Mouse (Mus musculus) G1E (cell line): Measurements from ENCODE around the gene March6. TPM values are rescaled to one million over a fixed set of nuclear protein-coding genes. Genes with fewer than 3 reads are reported as not detected.

Experiments
- ATAC-seq: 2 replicates; pipeline ENCODE4 v1.8.0; 2016; ENCODE audit warnings: mild to moderate bottlenecking; ENCODE audit not compliant: insufficient number of reproducible peaks, poor library complexity, low FRiP score, severe bottlenecking; ENCODE audit errors: extremely low read depth
- DNase-seq: peaks from one replicate; pipeline ENCODE4 v3.0.0; 2012; ENCODE audit warnings: low spot score
- H3K27me3 ChIP-seq: 2 replicates; pipeline ENCODE4 v1.6.1; 2012; ENCODE audit warnings: mild to moderate bottlenecking, low read length, inconsistent platforms; ENCODE audit not compliant: insufficient read depth
- H3K36me3 ChIP-seq: replicated peaks from 2 replicates; pipeline ENCODE3; 2012; ENCODE audit warnings: mild to moderate bottlenecking, inconsistent platforms
- H3K4me1 ChIP-seq: 2 replicates; pipeline ENCODE4 v1.6.1; 2012; ENCODE audit warnings: low read depth, low read length, inconsistent platforms, mixed read lengths; ENCODE audit not compliant: insufficient read depth
- H3K4me3 ChIP-seq: 2 replicates; pipeline ENCODE4 v1.5.1; 2012; ENCODE audit warnings: low read depth, mild to moderate bottlenecking, inconsistent platforms, low read length, moderate library complexity, mixed read lengths
- H3K9me3 ChIP-seq: replicated peaks from 2 replicates; pipeline ENCODE4 v1.6.1; 2012; ENCODE audit warnings: inconsistent platforms
- CTCF ChIP-seq: IDR thresholded peaks from 2 replicates; pipeline ENCODE4 v1.5.1; 2012; ENCODE audit warnings: low read depth, low read length, inconsistent platforms, mixed read lengths
- GATA1 ChIP-seq: IDR thresholded peaks from 2 replicates; pipeline ENCODE4 v1.6.1; 2012; ENCODE audit warnings: borderline replicate concordance, low read length, inconsistent platforms, mixed read lengths
- GATA2 ChIP-seq: IDR thresholded peaks from 2 replicates; pipeline ENCODE4 v1.6.1; 2012; ENCODE audit warnings: low read depth, low read length, inconsistent platforms, borderline replicate concordance
- POLR2AphosphoS5 ChIP-seq: IDR thresholded peaks from 2 replicates; pipeline ENCODE4 v1.6.1; 2012; ENCODE audit warnings: low read depth, low read length, inconsistent platforms; ENCODE audit not compliant: insufficient replicate concordance
- TAL1 ChIP-seq: conservative IDR thresholded peaks from 2 replicates; pipeline ENCODE4 v1.6.1; 2012; ENCODE audit warnings: low read depth, low read length, inconsistent platforms, mixed read lengths
- polyA plus RNA-seq: library from polyadenylated mRNA; stranded (reverse); fragments of >175 nt; gene quantifications from 2 replicates; pipeline ENCODE4 v1.2.3, GENCODE M21; 2012
- total RNA-seq, 2 experiments: library from RNA; stranded (forward) in 1 of 2; stranded (reverse) in 1 of 2; fragments of 200-1000 nt in 1 of 2; fragments of >200 nt in 1 of 2; fragmentation: Nextera tagmentation in 1 of 2; gene quantifications; 2 replicates each; pipeline ENCODE4 v1.2.3; 2014 to 2017

March6 gene
- total RNA-seq (2014; fragmentation: Nextera tagmentation) (58.9 and 64.9 TPM in 2 replicates), total RNA-seq (2017) (39.7 and 44.3 TPM in 2 replicates), polyA plus RNA-seq (61.1 and 76.3 TPM in 2 replicates)

DNA sequence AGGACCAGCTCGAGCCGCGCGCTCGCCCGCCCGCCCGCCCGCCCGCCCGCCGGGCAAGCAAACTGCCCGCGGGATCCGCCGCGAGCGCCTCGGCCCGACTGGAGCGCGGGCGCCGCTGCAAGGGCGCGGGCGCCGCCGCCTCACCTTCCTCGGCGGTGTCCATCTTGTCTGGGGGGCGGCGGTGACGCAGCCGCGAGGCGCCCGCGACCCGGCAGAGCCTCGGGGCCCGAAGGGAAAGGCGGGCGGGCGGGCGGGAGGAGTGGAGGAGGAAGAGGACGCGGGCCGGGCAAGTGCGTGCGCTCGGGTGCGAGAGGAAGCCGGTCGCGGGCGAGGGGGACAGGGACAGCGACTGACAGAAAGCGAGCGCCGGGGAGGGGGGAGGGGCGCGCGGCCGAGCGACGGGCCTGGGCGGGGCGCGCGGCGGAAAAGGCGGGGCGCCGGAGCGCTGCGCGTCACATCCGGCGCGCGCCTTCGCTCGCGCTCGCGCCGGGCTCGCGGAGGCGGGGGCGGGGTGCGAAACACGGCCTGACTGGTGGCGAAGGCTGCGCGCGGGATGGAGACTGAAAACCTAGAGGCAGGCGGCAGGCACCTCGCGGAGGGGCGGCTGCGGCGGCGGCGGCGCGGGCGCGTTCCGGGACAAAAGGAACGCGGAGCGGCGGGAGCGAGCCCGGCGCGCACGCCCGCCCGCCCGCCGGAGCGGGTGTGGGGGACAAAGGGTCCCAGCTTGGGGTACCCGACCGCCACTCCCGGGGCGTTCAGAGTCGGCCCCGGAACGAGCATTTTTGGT, at the start of gene March6:
TSS of gene March6 (minus strand) at position 395 of the 787 bp plus-strand sequence.
- Histone ChIP-seq H3K4me3 (peak within 1 kb of the TSS; percentile 94), H3K9me3 (no peaks in the 10 kb centered on the region), H3K4me1 (peaks cover 52% of the 10 kb centered on the region), H3K27me3 (no peaks in the 10 kb centered on the region), H3K36me3 (peaks cover 11% of the 10 kb centered on the region)
- ATAC-seq (peak; percentile 16; the same call in 1 of the 2 replicates), DNase-seq (peak; percentile 75)
- TF ChIP-seq POLR2AphosphoS5, result no peak
- TF ChIP-seq GATA2, result no peak
- TF ChIP-seq CTCF, result no peak
- no peak for TF ChIP-seq GATA1
- TF ChIP-seq TAL1, result no peak

DNA sequence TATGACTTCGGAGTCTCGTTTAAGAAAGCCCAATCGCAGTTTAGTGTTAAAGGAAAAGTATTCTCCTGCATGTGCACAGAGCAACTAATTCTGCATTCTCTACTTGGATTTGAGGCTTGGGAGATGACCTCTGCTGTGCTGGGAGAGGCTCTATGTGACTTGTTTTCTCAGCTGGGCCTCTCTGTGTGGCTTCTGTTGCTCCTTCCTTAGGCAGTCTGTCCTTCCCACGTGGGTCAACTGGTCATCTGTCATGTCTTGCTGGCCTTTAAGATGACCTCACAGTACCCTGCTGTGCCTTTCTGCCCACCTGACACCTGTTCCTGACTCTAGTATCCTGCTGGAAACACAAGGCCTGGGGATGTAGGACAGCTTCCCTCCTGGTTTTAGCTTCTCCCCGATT, 45.2 kb upstream of the March6 start:
- Histone ChIP-seq H3K27me3 (peaks cover 3% of the 10 kb centered on the region), H3K9me3 (no peaks in the 10 kb centered on the region), H3K4me3 (no peak overlapping the region), H3K4me1 (peaks cover 3% of the 10 kb centered on the region; the same call in 1 of the 2 replicates), H3K36me3 (no peaks in the 10 kb centered on the region)
- ATAC-seq, result no peak
- DNase-seq, result no peak
- TF ChIP-seq GATA2 (no peak), GATA1 (no peak), CTCF (no peak), TAL1 (no peak), POLR2AphosphoS5 (no peak)

DNA sequence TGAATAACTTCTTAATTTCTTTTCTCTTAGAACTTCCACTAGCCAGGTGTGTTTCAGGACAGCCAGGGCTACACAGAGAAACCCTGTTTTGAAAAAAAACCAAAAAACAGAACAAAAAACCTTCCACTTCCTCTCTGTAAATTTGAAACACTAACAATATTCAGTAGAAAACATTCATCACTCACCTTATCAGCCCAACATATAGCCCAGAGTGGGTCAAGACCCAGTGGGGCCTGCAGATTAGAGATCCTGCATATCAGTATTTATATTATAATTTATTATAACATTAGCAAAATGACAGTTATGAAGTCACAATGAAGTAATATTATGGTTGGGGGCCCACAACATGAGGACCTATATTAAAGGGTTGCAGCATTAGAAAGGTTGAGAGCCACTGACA, 42.8 kb upstream of the March6 start:
- Histone ChIP-seq H3K4me3 (no peak overlapping the region), H3K9me3 (no peaks in the 10 kb centered on the region), H3K4me1 (peaks cover 3% of the 10 kb centered on the region; the same call in 1 of the 2 replicates), H3K27me3 (peaks cover 16% of the 10 kb centered on the region), H3K36me3 (no peaks in the 10 kb centered on the region)
- DNase-seq, result no peak
- TF ChIP-seq CTCF, result no peak
- no peak for TF ChIP-seq TAL1
- no peak for TF ChIP-seq POLR2AphosphoS5
- no peak for ATAC-seq

DNA sequence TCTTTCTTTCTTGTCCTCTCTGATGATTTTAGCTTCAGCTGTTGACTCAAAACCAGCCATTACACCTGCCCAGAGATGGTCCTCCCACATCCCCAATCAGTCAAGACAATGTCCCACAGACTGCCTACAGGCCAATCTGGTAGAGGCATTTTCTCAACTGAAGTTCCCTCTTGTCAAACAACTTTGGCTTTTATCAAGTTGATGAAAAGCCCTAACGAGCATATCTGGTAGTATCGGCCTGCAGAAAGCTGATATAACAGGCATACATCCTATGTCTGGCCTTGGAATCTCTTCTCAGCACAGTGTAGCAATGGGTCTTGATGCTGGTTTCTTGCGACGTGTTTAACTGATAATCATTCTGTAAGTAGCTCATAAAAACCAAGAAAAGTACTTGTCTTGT, 42.4 kb upstream of the March6 start:
- H3K4me3 ChIP-seq, result no peak overlapping the region
- H3K27me3 ChIP-seq, result peaks cover 18% of the 10 kb centered on the region
- peaks cover 3% of the 10 kb centered on the region; the same call in 1 of the 2 replicates for H3K4me1 ChIP-seq
- ATAC-seq, result peak; percentile 69
- TF ChIP-seq CTCF (no peak), TAL1 (no peak), GATA1 (no peak), GATA2 (no peak), POLR2AphosphoS5 (no peak)
- H3K9me3 ChIP-seq, result no peaks in the 10 kb centered on the region
- DNase-seq, result no peak
- no peaks in the 10 kb centered on the region for H3K36me3 ChIP-seq

DNA sequence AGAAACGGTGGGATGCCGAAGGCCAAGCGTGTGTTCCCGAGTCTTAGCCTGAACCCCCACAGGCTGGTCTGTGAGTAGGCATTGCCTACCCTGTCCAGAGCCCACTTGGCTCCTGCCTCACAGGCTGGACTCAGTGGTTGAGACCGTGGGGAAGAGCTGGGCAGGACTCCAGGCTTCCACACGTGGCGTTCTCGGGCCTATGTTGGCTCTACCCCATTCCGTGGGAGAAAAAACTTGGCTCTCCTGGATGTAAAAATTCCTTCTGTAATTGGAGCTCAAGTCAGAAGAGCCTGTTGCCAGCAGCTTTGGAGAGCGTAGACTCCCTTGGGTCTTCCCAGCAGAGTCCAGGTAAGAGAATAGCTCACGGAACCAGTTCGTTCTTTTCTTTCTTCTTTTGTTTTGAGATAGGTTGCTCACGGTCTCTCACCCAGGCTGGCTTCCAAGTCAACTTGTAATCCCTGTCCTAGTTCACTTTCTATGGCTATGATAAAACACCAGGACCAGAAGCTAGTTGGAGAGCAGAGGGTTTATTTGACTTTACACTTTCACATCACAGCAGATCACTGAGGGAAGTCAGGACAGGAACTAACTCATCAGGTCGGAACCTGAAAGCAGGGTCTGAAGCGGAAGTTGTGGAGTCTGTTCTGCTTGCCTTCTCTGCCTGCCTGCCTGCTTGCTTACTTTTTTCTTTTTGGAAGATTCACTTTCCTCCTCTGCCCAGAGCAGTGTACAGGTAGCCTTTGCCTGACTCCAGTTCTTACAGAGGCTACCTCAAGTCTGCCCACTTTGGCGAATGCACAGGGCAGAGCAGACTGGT, 41.3 kb upstream of the March6 start:
- Histone ChIP-seq H3K9me3 (no peaks in the 10 kb centered on the region), H3K4me1 (0 out of 2 replicates have a peak, but pooled peaks cover 5% of the 10 kb centered on the region), H3K27me3 (peaks cover 18% of the 10 kb centered on the region), H3K4me3 (no peak overlapping the region), H3K36me3 (no peaks in the 10 kb centered on the region)
- DNase-seq, result no peak
- ATAC-seq, result no peak
- TF ChIP-seq GATA1 (no peak), CTCF (no peak), GATA2 (no peak), TAL1 (no peak), POLR2AphosphoS5 (no peak)

DNA sequence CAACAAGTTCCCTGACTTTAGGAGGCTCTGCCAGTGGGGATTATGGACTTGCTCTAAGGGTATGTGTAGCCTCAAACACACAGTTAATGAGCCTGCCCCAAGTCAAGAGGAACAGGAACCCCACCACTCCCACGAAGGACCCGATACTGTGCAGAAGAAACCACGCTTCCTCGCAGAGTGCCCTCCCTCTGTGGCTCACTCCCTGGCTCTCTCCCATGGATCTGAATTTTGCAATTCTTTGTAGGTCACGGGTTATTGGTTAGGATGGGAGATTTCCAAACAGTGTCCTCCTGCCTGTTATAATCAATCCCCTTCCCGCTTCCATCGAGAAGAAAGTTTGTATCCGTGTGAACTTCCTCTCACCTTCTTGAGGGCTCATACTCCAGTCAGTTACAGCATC, 40.1 kb upstream of the March6 start:
- Histone ChIP-seq H3K9me3 (no peaks in the 10 kb centered on the region), H3K4me3 (no peak overlapping the region), H3K4me1 (0 out of 2 replicates have a peak, but pooled peaks cover 5% of the 10 kb centered on the region), H3K27me3 (peaks cover 18% of the 10 kb centered on the region), H3K36me3 (no peaks in the 10 kb centered on the region)
- no peak for DNase-seq
- no peak for ATAC-seq
- no peak for TF ChIP-seq GATA1
- TF ChIP-seq CTCF, result no peak
- TF ChIP-seq TAL1, result no peak
- TF ChIP-seq GATA2, result no peak
- no peak for TF ChIP-seq POLR2AphosphoS5
